Mouse (Mus musculus) G1E (cell line): ENCODE results near the gene Spata2. TPM values are rescaled to one million over a fixed set of nuclear protein-coding genes. Genes with fewer than 3 reads are reported as not detected.

Experiments
- ATAC-seq: 2 replicates; pipeline ENCODE4 v1.8.0; 2016; ENCODE audit warnings: mild to moderate bottlenecking; ENCODE audit not compliant: insufficient number of reproducible peaks, poor library complexity, low FRiP score, severe bottlenecking; ENCODE audit errors: extremely low read depth
- DNase-seq: peaks from one replicate; pipeline ENCODE4 v3.0.0; 2012; ENCODE audit warnings: low spot score
- H3K27me3 ChIP-seq: 2 replicates; pipeline ENCODE4 v1.6.1; 2012; ENCODE audit warnings: mild to moderate bottlenecking, low read length, inconsistent platforms; ENCODE audit not compliant: insufficient read depth
- H3K36me3 ChIP-seq: replicated peaks from 2 replicates; pipeline ENCODE3; 2012; ENCODE audit warnings: mild to moderate bottlenecking, inconsistent platforms
- H3K4me1 ChIP-seq: 2 replicates; pipeline ENCODE4 v1.6.1; 2012; ENCODE audit warnings: low read depth, low read length, inconsistent platforms, mixed read lengths; ENCODE audit not compliant: insufficient read depth
- H3K4me3 ChIP-seq: 2 replicates; pipeline ENCODE4 v1.5.1; 2012; ENCODE audit warnings: low read depth, mild to moderate bottlenecking, inconsistent platforms, low read length, moderate library complexity, mixed read lengths
- H3K9me3 ChIP-seq: replicated peaks from 2 replicates; pipeline ENCODE4 v1.6.1; 2012; ENCODE audit warnings: inconsistent platforms
- CTCF ChIP-seq: IDR thresholded peaks from 2 replicates; pipeline ENCODE4 v1.5.1; 2012; ENCODE audit warnings: low read depth, low read length, inconsistent platforms, mixed read lengths
- GATA1 ChIP-seq: IDR thresholded peaks from 2 replicates; pipeline ENCODE4 v1.6.1; 2012; ENCODE audit warnings: borderline replicate concordance, low read length, inconsistent platforms, mixed read lengths
- GATA2 ChIP-seq: IDR thresholded peaks from 2 replicates; pipeline ENCODE4 v1.6.1; 2012; ENCODE audit warnings: low read depth, low read length, inconsistent platforms, borderline replicate concordance
- POLR2AphosphoS5 ChIP-seq: IDR thresholded peaks from 2 replicates; pipeline ENCODE4 v1.6.1; 2012; ENCODE audit warnings: low read depth, low read length, inconsistent platforms; ENCODE audit not compliant: insufficient replicate concordance
- TAL1 ChIP-seq: conservative IDR thresholded peaks from 2 replicates; pipeline ENCODE4 v1.6.1; 2012; ENCODE audit warnings: low read depth, low read length, inconsistent platforms, mixed read lengths
- polyA plus RNA-seq: library from polyadenylated mRNA; stranded (reverse); fragments of >175 nt; gene quantifications from 2 replicates; pipeline ENCODE4 v1.2.3, GENCODE M21; 2012
- total RNA-seq, 2 experiments: library from RNA; stranded (forward) in 1 of 2; stranded (reverse) in 1 of 2; fragments of 200-1000 nt in 1 of 2; fragments of >200 nt in 1 of 2; fragmentation: Nextera tagmentation in 1 of 2; gene quantifications; 2 replicates each; pipeline ENCODE4 v1.2.3; 2014 to 2017

The Spata2 gene
- total and polyA plus RNA-seq, 3 experiments: 7.6 to 27.9 (median 11.6) TPM

- Histone ChIP-seq H3K4me1 (peaks cover 2% of the 10 kb centered on the region; the same call in 1 of the 2 replicates), H3K9me3 (no peaks in the 10 kb centered on the region), H3K4me3 (no peak overlapping the region), H3K36me3 (no peaks in the 10 kb centered on the region), H3K27me3 (peaks cover 43% of the 10 kb centered on the region)
- ATAC-seq (no peak), DNase-seq (no peak)
- TF ChIP-seq POLR2AphosphoS5: no peak
- TF ChIP-seq GATA2: no peak
- TF ChIP-seq TAL1: no peak
- TF ChIP-seq GATA1: no peak
- TF ChIP-seq CTCF: no peak
These were observed 37.3 kb upstream of the Spata2 start for GRCm38 (mm10) chr2:167529935-167530513.

DNA sequence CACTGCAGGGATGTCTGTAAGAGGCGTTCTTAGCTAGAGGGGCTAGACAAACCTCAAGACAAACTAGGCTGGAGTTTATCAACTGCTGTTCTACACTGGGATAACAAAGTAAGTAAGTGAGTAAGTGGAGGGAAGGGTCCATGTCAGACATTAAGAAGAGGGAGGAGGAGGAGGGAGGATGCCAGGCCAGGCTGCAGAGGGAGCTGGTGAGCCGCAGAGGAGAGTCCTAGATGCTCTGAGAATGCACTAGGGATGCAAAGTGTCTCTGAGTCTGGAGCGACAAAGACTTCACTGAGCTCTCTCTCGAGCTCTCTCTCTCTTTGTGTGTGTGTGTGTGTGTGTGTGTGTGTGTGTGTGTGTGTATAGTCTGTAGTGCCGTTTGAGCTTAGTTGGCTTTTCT lies 35.6 kb upstream of the Spata2 start:
- Histone ChIP-seq H3K36me3 (no peaks in the 10 kb centered on the region), H3K4me1 (peaks cover 2% of the 10 kb centered on the region; the same call in 1 of the 2 replicates), H3K27me3 (peaks cover 38% of the 10 kb centered on the region), H3K4me3 (no peak overlapping the region), H3K9me3 (no peaks in the 10 kb centered on the region)
- DNase-seq: no peak
- ATAC-seq: no peak
- TF ChIP-seq POLR2AphosphoS5: no peak
- no peak for TF ChIP-seq CTCF
- TF ChIP-seq GATA1: no peak
- TF ChIP-seq GATA2: no peak
- no peak for TF ChIP-seq TAL1

- no peaks in the 10 kb centered on the region for H3K9me3 ChIP-seq
- ATAC-seq: no peak
- TF ChIP-seq POLR2AphosphoS5 (no peak), GATA2 (no peak), GATA1 (no peak), TAL1 (no peak), CTCF (no peak; the same call in 1 of the 2 replicates)
- no peaks in the 10 kb centered on the region for H3K27me3 ChIP-seq
- no peak for DNase-seq
- no peak overlapping the region for H3K4me3 ChIP-seq
- H3K4me1 ChIP-seq: no peaks in the 10 kb centered on the region
- H3K36me3 ChIP-seq: peaks cover 41% of the 10 kb centered on the region
These were observed 27.0 kb upstream of the Spata2 start for GRCm38 (mm10) chr2:167519606-167520252.

- no peak overlapping the region for H3K4me3 ChIP-seq
- no peaks in the 10 kb centered on the region for H3K9me3 ChIP-seq
- H3K36me3 ChIP-seq: peaks cover 81% of the 10 kb centered on the region
- peaks cover 4% of the 10 kb centered on the region for H3K4me1 ChIP-seq
- TF ChIP-seq GATA2 (no peak), POLR2AphosphoS5 (no peak), CTCF (no peak), TAL1 (no peak)
- no peak for ATAC-seq
- H3K27me3 ChIP-seq: no peaks in the 10 kb centered on the region
- no peak for DNase-seq
These were observed 23.0 kb upstream of the Spata2 start for GRCm38 (mm10) chr2:167515688-167516087.

- H3K36me3 ChIP-seq: peaks cover 90% of the 10 kb centered on the region
- H3K27me3 ChIP-seq: no peaks in the 10 kb centered on the region
- no peaks in the 10 kb centered on the region for H3K9me3 ChIP-seq
- H3K4me1 ChIP-seq: peaks cover 13% of the 10 kb centered on the region
- ATAC-seq: no peak
- TF ChIP-seq GATA2 (no peak), CTCF (no peak), GATA1 (no peak), TAL1 (no peak), POLR2AphosphoS5 (no peak)
- DNase-seq: no peak
- no peak overlapping the region for H3K4me3 ChIP-seq
These were observed 22.0 kb upstream of the Spata2 start for GRCm38 (mm10) chr2:167514641-167515040.

DNA sequence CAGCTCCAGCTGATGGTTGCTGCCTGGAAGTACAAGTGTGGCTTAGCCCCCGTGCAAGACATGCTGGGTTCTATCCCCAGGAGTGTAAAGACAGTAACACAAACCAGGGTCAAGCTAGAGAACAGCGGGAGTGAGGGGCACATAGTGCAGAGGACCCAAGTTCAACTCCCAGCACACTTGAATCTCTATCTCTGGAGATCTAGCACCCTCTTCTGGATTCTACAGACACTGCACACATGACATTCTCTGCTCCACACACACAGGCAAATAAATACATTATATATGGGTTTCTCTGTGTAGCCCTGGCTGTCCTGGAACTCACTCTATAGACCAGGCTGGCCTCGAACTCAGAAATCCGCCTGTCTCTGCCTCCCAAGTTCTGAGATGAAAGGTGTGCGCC lies 20.3 kb upstream of the Spata2 start:
- Histone ChIP-seq H3K9me3 (no peaks in the 10 kb centered on the region), H3K4me1 (peaks cover 17% of the 10 kb centered on the region), H3K36me3 (peaks cover 97% of the 10 kb centered on the region), H3K4me3 (no peak overlapping the region), H3K27me3 (no peaks in the 10 kb centered on the region)
- ATAC-seq (no peak; the same call in 1 of the 2 replicates), DNase-seq (no peak)
- TF ChIP-seq TAL1 (no peak), CTCF (peak; percentile 11; the same call in 1 of the 2 replicates), GATA1 (no peak), GATA2 (no peak)
